Mouse (Mus musculus): Measurements from ENCODE around the gene Pnpla6.
"Not testable (repeated sequence)": the region's sequence is repeated elsewhere in the genome, so short reads cannot be mapped to it uniquely, and the experiment has no call there.

The Pnpla6 gene

GRCm38 (mm10) chr8:3576211-3576960, 61.2 kb downstream of the Pnpla6 start:
- DNase-seq: no peak

DNA sequence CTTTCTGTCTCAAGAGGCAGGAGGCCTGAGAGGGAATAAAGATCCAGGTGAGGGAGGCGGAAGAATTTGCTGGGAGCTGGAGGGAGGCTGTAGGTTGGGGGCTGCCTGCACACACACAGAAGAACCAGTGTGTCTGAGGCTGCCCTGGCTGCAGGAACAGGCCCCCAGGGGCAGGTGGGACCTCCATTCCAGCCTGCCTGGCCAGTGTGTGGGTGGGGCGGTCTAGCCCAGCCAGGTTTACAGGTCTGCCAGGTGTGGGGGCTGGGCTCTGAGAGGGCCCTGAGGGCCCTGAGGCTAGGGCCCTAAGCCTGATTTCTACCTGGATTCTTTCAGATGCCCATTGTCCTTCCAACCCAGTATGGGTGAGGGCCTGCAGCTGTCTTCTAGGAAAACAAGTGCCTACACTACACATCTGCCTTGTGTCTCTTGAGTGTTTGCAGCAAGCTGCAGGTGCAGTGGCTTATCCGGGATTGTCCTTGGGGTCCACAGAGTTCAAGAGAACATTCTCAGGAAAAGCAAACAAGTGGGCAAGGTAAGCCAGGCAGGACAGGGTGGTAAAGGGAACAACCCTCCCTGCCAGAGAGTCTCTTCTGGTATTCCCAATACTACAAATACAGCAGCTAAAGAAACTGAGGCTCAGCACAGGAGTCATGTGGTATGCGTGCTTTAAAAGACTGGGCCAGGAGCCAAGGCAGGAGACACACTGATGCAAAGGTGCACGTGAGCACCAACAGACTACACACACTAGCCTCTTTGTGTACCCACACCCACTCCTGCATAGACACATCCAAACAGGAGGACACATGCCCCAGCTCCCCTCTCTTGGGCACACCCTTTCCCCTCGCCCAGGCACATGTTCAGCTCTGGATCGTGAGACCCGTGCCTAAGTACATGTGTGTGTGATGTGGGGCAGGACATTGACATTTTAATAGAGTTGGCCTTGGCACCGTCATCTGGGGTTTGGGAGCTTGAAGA, 64.5 kb downstream of the Pnpla6 start:
- DNase-seq: peak; percentile 80

GRCm38 (mm10) chr8:3581961-3582360, 66.8 kb downstream of the Pnpla6 start:
- not testable (repeated sequence) for DNase-seq

DNA sequence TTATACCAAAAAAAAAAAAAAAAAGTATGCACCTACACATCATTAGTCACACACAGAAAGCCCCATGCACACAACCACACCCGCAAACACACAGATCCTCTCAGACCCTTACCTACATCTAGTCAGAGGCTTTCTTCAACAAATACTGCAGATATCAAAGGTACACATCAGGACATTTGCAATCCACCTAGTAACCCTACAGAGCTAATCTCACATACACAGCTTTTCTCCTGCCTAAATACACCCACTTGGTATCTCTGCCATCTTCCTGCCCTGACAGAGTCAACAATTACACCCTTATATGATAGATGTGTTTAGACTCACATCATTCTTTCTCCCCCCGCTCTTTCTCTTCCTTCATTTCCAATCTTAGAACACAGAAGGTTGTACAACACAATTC, 71.3 kb downstream of the Pnpla6 start:
- no peak for DNase-seq

GRCm38 (mm10) chr8:3586993-3587390, 71.8 kb downstream of the Pnpla6 start, which contains the start of gene Camsap3:
Gene Camsap3 (plus strand): TSS chr8:3587293.
- no peak for DNase-seq

GRCm38 (mm10) chr8:3587391-3588257, 72.4 kb downstream of the Pnpla6 start:
- peak; percentile 85 for DNase-seq

DNA sequence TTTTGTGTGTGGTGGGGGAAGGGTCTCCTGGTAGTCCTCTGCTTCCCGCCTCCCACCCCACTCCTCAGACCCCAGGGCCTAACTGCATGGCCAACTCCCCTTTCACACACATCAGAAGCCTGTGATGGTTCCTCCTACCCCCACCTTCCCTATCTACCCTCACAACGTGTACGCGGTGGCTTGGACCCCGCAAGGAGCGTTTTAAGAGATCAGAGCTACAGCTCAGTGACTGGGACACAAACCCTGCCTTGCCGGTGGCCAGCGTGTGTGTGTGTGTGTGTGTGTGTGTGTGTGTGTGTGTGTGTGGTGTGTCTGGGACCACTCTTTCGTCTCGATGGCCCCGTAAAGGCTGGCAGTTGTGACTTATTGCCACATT, 73.1 kb downstream of the Pnpla6 start:
- no peak for DNase-seq

- peak; percentile 87 for DNase-seq
Observed at GRCm38 (mm10) chr8:3593470-3593869, 78.3 kb downstream of the Pnpla6 start.

Data from heart, adult 11 months (tissue).